Mouse (Mus musculus) heart, embryonic 14.5 days (tissue): ENCODE data around the gene Ankfn1. TPM values are rescaled to one million over a fixed set of nuclear protein-coding genes. Genes with fewer than 3 reads are reported as not detected.

ENCODE experiments used
- ATAC-seq: fragments of 200-750 bp; cut with Nextera tagmentation; 2 replicates; pipeline ENCODE4 v1.8.0; 2017; ENCODE audit warnings: low read depth, moderate TSS enrichment; ENCODE audit not compliant: insufficient number of reproducible peaks, insufficient read depth, low FRiP score
- H3K27ac ChIP-seq, 2 experiments: fragments of 200-500 bp in 1 of 2; fragments of 300-500 bp in 1 of 2; sonication (generic) in 1 of 2; replicated peaks in 1 of 2; 2 replicates each; pipeline ENCODE4 v1.5.1; 2012 to 2014; ENCODE audit warnings: low read depth in 2 of 2, low read length in 2 of 2, control low read depth in 1 of 2, mild to moderate bottlenecking in 1 of 2, mixed read lengths in 1 of 2; ENCODE audit not compliant: control insufficient read depth in 1 of 2, insufficient read depth in 1 of 2
- H3K27me3 ChIP-seq: fragments of 300-500 bp; sonication (generic); 2 replicates; pipeline ENCODE4 v1.6.1; 2014; ENCODE audit warnings: mild to moderate bottlenecking, low read length, control low read depth; ENCODE audit not compliant: control insufficient read depth, insufficient read depth
- H3K36me3 ChIP-seq: fragments of 300-500 bp; sonication (generic); 2 replicates; pipeline ENCODE4 v1.6.1; 2014; ENCODE audit warnings: mild to moderate bottlenecking, control low read depth, low read length, mixed read lengths; ENCODE audit not compliant: control insufficient read depth, insufficient read depth
- H3K4me1 ChIP-seq, 2 experiments: fragments of 200-500 bp in 1 of 2; fragments of 300-500 bp in 1 of 2; sonication (generic) in 1 of 2; 2 replicates each; pipeline ENCODE4 v1.6.1; 2012 to 2014; ENCODE audit warnings: low read length in 2 of 2, control low read depth in 1 of 2, mixed read lengths in 1 of 2; ENCODE audit not compliant: control insufficient read depth in 2 of 2, insufficient read depth in 2 of 2
- H3K4me2 ChIP-seq: fragments of 300-500 bp; sonication (generic); 2 replicates; pipeline ENCODE4 v1.6.1; 2014; ENCODE audit warnings: mild to moderate bottlenecking, low read length
- H3K4me3 ChIP-seq, 2 experiments: fragments of 200-500 bp in 1 of 2; fragments of 300-500 bp in 1 of 2; sonication (generic) in 1 of 2; 2 replicates each; pipeline ENCODE4 v1.5.1; 2012 to 2014; ENCODE audit warnings: low read length in 2 of 2, mild to moderate bottlenecking in 2 of 2, control low read depth in 1 of 2, low read depth in 1 of 2, moderate library complexity in 1 of 2; ENCODE audit not compliant: control insufficient read depth in 1 of 2, insufficient read depth in 1 of 2
- H3K9ac ChIP-seq: fragments of 300-500 bp; sonication (generic); 2 replicates; pipeline ENCODE4 v1.6.1; 2014; ENCODE audit warnings: mild to moderate bottlenecking, low read length
- H3K9me3 ChIP-seq: fragments of 300-500 bp; sonication (generic); 2 replicates; pipeline ENCODE4 v1.6.1; 2016; ENCODE audit warnings: low read length, control low read depth; ENCODE audit not compliant: control insufficient read depth
- WGBS: fragments of 180-500 bp; shearing (Covaris S2); extraction: QIAGEN DNeasy Blood & Tissue Kit; methylation state at CpG from one replicate; pipeline ENCODE4 v1.1.7; 2014; 5-methylcytosine and 5-hydroxymethylcytosine counted together
- polyA plus RNA-seq: library from polyadenylated mRNA; unstranded; fragments of >200 nt; fragmentation: Nextera tagmentation; extraction: Ambion mirVana; gene quantifications from 2 replicates; pipeline ENCODE4 v1.2.1, GENCODE M21; 2014

Ankfn1 gene
- polyA plus RNA-seq, 1 experiment from 2014 or later: not detected

- no peak for ATAC-seq
- WGBS: 49% methylated on average over 3 of the region's 3 CpGs
- H3K9me3 ChIP-seq: no peaks in the 10 kb centered on the region
- H3K4me1 ChIP-seq: peaks cover 2 to 4% of the 10 kb centered on the region in 2 experiments; a peak in 1 of 4 replicates
- H3K9ac ChIP-seq: no peak overlapping the region
- no peak overlapping the region for H3K27ac ChIP-seq
- no peak overlapping the region for H3K4me2 ChIP-seq
- no peaks in the 10 kb centered on the region for H3K27me3 ChIP-seq
- no peaks in the 10 kb centered on the region for H3K36me3 ChIP-seq
- no peak overlapping the region for H3K4me3 ChIP-seq
Measured at GRCm38 (mm10) chr11:89424358-89424757, 353.1 kb downstream of the Ankfn1 start.

GRCm38 (mm10) chr11:89422637-89423036 lies 354.8 kb downstream of the Ankfn1 start:
- no peak overlapping the region for H3K4me2 ChIP-seq
- 85% methylated on average over 5 of the region's 5 CpGs for WGBS
- H3K4me1 ChIP-seq: peaks cover 2 to 4% of the 10 kb centered on the region in 2 experiments; a peak in 1 of 4 replicates
- H3K9ac ChIP-seq: no peak overlapping the region
- no peaks in the 10 kb centered on the region for H3K27me3 ChIP-seq
- H3K9me3 ChIP-seq: no peaks in the 10 kb centered on the region
- no peak overlapping the region for H3K27ac ChIP-seq
- H3K36me3 ChIP-seq: no peaks in the 10 kb centered on the region
- no peak overlapping the region for H3K4me3 ChIP-seq
- no peak for ATAC-seq

- Histone ChIP-seq H3K4me3 (no peak overlapping the region), H3K9ac (no peak overlapping the region), H3K4me2 (no peak overlapping the region), H3K27me3 (no peaks in the 10 kb centered on the region), H3K9me3 (no peaks in the 10 kb centered on the region), H3K36me3 (no peaks in the 10 kb centered on the region), H3K4me1 (peaks cover 2 to 4% of the 10 kb centered on the region in 2 experiments; a peak in 1 of 4 replicates), H3K27ac (no peak overlapping the region)
- 77% methylated on average over 11 of the region's 11 CpGs for WGBS
- no peak for ATAC-seq
Measured at GRCm38 (mm10) chr11:89420767-89421438, 356.6 kb downstream of the Ankfn1 start.

- 40% methylated on average over 2 of the region's 2 CpGs for WGBS
- H3K9me3 ChIP-seq: no peaks in the 10 kb centered on the region
- H3K4me1 ChIP-seq: peaks cover 2 to 4% of the 10 kb centered on the region in 2 experiments; a peak in 1 of 4 replicates
- no peaks in the 10 kb centered on the region for H3K36me3 ChIP-seq
- H3K27me3 ChIP-seq: no peaks in the 10 kb centered on the region
- no peak overlapping the region for H3K27ac ChIP-seq
- H3K9ac ChIP-seq: no peak overlapping the region
- H3K4me3 ChIP-seq: no peak overlapping the region
- H3K4me2 ChIP-seq: no peak overlapping the region
- no peak for ATAC-seq
Measured at GRCm38 (mm10) chr11:89419863-89420262, 357.6 kb downstream of the Ankfn1 start.

- no peak overlapping the region for H3K4me2 ChIP-seq
- no peak for ATAC-seq
- peaks cover 2 to 4% of the 10 kb centered on the region in 2 experiments; a peak in 1 of 4 replicates for H3K4me1 ChIP-seq
- no peak overlapping the region for H3K4me3 ChIP-seq
- H3K36me3 ChIP-seq: no peaks in the 10 kb centered on the region
- H3K27me3 ChIP-seq: no peaks in the 10 kb centered on the region
- H3K27ac ChIP-seq: no peak overlapping the region
- H3K9me3 ChIP-seq: no peaks in the 10 kb centered on the region
- no peak overlapping the region for H3K9ac ChIP-seq
- WGBS: 47% methylated on average over 12 of the region's 12 CpGs
Measured at GRCm38 (mm10) chr11:89418644-89419043, 358.8 kb downstream of the Ankfn1 start.

GRCm38 (mm10) chr11:89416769-89417168 lies 360.7 kb downstream of the Ankfn1 start:
- no peaks in the 10 kb centered on the region for H3K36me3 ChIP-seq
- no peaks in the 10 kb centered on the region for H3K27me3 ChIP-seq
- no peak overlapping the region for H3K4me2 ChIP-seq
- H3K4me1 ChIP-seq: peaks cover 2 to 4% of the 10 kb centered on the region in 2 experiments; a peak in 1 of 4 replicates
- no peak overlapping the region for H3K4me3 ChIP-seq
- H3K9me3 ChIP-seq: no peaks in the 10 kb centered on the region
- H3K27ac ChIP-seq: no peak overlapping the region
- H3K9ac ChIP-seq: no peak overlapping the region
- no peak for ATAC-seq
- 68% methylated on average over 6 of the region's 6 CpGs for WGBS

GRCm38 (mm10) chr11:89408774-89409173 lies 368.7 kb downstream of the Ankfn1 start:
- no peak for ATAC-seq
- Histone ChIP-seq H3K9me3 (no peaks in the 10 kb centered on the region), H3K4me3 (no peak overlapping the region), H3K4me1 (no peaks in the 10 kb centered on the region), H3K27me3 (no peaks in the 10 kb centered on the region), H3K36me3 (no peaks in the 10 kb centered on the region), H3K4me2 (no peak overlapping the region), H3K9ac (no peak overlapping the region), H3K27ac (no peak overlapping the region)
- WGBS: 87% methylated on average over 6 of the region's 6 CpGs

- no peaks in the 10 kb centered on the region for H3K4me1 ChIP-seq
- no peak for ATAC-seq
- no peak overlapping the region for H3K27ac ChIP-seq
- H3K4me2 ChIP-seq: no peak overlapping the region
- 89% methylated on average over 1 of the region's 1 CpGs for WGBS
- no peak overlapping the region for H3K4me3 ChIP-seq
- no peak overlapping the region for H3K9ac ChIP-seq
- H3K36me3 ChIP-seq: no peaks in the 10 kb centered on the region
- H3K9me3 ChIP-seq: no peaks in the 10 kb centered on the region
- no peaks in the 10 kb centered on the region for H3K27me3 ChIP-seq
Measured at GRCm38 (mm10) chr11:89404489-89404888, 373.0 kb downstream of the Ankfn1 start.
